Mouse (Mus musculus) ES-E14 (cell line): ENCODE data around the gene Urad. TPM values are rescaled to one million over a fixed set of nuclear protein-coding genes. Genes with fewer than 3 reads are reported as not detected.

Source experiments
- DNase-seq: peaks from one replicate; pipeline ENCODE4 v3.0.0-alpha.2; 2013; ENCODE audit warnings: low read depth, low spot score
- H3K27ac ChIP-seq: 2 replicates; pipeline ENCODE4 v1.5.1; 2012; ENCODE audit warnings: low read depth, mild to moderate bottlenecking, low read length, moderate library complexity, mixed read lengths; ENCODE audit not compliant: poor library complexity, insufficient read depth, severe bottlenecking
- H3K36me3 ChIP-seq: 2 replicates; pipeline ENCODE4 v1.6.1; 2012; ENCODE audit warnings: mild to moderate bottlenecking, low read length, moderate library complexity, mixed read lengths; ENCODE audit not compliant: control insufficient read depth, poor library complexity, insufficient read depth, severe bottlenecking
- H3K4me1 ChIP-seq, 2 experiments: fragments of 150-350 bp in 1 of 2; sonication (generic) in 1 of 2; 2 replicates each; pipeline ENCODE4 v1.6.1; 2012; ENCODE audit warnings: low read length in 2 of 2, mild to moderate bottlenecking in 1 of 2, mixed read lengths in 1 of 2; ENCODE audit not compliant: control insufficient read depth in 2 of 2, insufficient read depth in 2 of 2, poor library complexity in 1 of 2
- H3K4me3 ChIP-seq, 2 experiments: fragments of 150-350 bp in 1 of 2; sonication (generic) in 1 of 2; 2 replicates each; pipeline ENCODE4 v1.5.1; 2012; ENCODE audit warnings: low read length in 2 of 2, low read depth in 1 of 2, mild to moderate bottlenecking in 1 of 2, mixed read lengths in 1 of 2; ENCODE audit not compliant: insufficient read depth in 1 of 2, poor library complexity in 1 of 2, severe bottlenecking in 1 of 2
- H3K9ac ChIP-seq: 2 replicates; pipeline ENCODE4 v1.6.1; 2012; ENCODE audit warnings: low read depth, mild to moderate bottlenecking, low read length, mixed read lengths; ENCODE audit not compliant: poor library complexity, insufficient read depth, severe bottlenecking
- H3K9me3 ChIP-seq: fragments of 150-350 bp; sonication (generic); 2 replicates; pipeline ENCODE4 v1.6.1; 2012; ENCODE audit warnings: low read depth, mild to moderate bottlenecking, low read length; ENCODE audit not compliant: control insufficient read depth, insufficient read depth
- CHD2 ChIP-seq: IDR thresholded peaks from 2 replicates; pipeline ENCODE4 v1.6.1; 2014; ENCODE audit warnings: mild to moderate bottlenecking, low read depth, low read length, inconsistent platforms
- HCFC1 ChIP-seq: IDR thresholded peaks from 2 replicates; pipeline ENCODE4 v1.6.1; 2012; ENCODE audit warnings: low read length, inconsistent platforms, borderline replicate concordance; ENCODE audit not compliant: insufficient read depth
- MAFK ChIP-seq: IDR thresholded peaks from 2 replicates; pipeline ENCODE4 v1.6.1; 2014; ENCODE audit warnings: mild to moderate bottlenecking, low read depth, low read length, inconsistent platforms; ENCODE audit not compliant: insufficient read depth
- ZC3H11A ChIP-seq: IDR thresholded peaks from 2 replicates; pipeline ENCODE4 v1.6.1; 2012; ENCODE audit warnings: low read depth, mild to moderate bottlenecking, inconsistent platforms, low read length, borderline replicate concordance
- ZNF384 ChIP-seq: IDR thresholded peaks from 2 replicates; pipeline ENCODE4 v1.6.1; 2012; ENCODE audit warnings: low read depth, low read length, inconsistent platforms
- in situ Hi-C, 2 experiments: fragments of 600-800 bp; cut with MboI; formaldehyde crosslinking; loops; one replicate each; pipeline ENCODE4 v1.15.1; 2025; ENCODE audit warnings: low sequenced_read_pairs in 2 of 2, inconsistent platforms in 1 of 2; ENCODE audit not compliant: unreplicated experiment in 2 of 2
- total RNA-seq: library from RNA; depleted of rRNA; stranded (reverse); fragments of 300-350 nt; gene quantifications from 2 replicates; pipeline ENCODE4 v1.2.3, GENCODE M21; 2012

Gene Urad
- total RNA-seq, 1 experiment = not detected

DNA sequence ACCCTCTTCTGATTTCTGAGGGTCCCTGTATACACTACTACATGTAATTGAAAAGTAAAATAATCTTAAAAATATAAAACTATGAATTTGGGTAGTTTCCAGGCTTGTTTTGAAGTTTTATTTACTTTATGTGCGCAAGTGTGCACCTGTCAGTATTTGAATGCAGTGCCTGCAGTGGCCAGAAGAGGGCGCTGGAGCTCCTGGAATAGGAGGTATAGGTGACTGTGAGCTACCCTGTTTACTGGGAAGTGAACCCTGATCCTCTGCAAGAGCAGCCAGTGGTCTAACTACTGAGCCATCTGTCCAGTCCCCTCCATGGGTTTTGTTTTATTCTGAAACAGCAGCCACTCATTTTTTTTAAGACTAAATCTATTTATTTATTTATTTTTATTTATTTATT is 9.3 kb upstream of the Urad start:
- peak; percentile 77 for DNase-seq
- Histone ChIP-seq H3K4me3 (no peak overlapping the region), H3K27ac (no peak overlapping the region), H3K36me3 (no peaks in the 10 kb centered on the region), H3K4me1 (peaks cover 0 to 5% of the 10 kb centered on the region in 2 experiments; a peak in 1 of 4 replicates), H3K9ac (no peak overlapping the region), H3K9me3 (no peaks in the 10 kb centered on the region)
- in situ Hi-C loops = no loop called here
- TF ChIP-seq HCFC1 = no peak
- 0 out of 2 replicates have a peak, but pooled peaks have one; percentile 50 for TF ChIP-seq ZC3H11A

DNA sequence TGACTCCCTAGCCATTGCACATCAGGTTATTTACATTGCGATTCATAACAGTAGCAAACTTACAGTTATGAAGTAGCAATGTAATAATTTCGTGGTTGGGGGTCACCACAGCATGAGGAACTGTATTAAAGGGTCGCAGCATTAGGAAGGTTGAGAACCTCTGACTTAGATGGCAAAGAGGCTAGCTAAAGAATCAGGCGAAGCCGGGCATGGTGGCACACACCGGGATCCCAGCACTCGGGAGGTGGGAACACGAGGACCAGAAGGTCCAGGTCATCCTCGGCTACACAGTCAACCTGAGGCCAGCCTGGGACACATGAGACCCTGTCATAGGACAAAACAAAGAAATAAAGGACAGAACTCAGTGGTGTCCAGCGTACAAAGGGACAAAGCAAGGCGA is 7.7 kb upstream of the Urad start:
- H3K9me3 ChIP-seq = no peaks in the 10 kb centered on the region
- no peak overlapping the region for H3K4me3 ChIP-seq
- H3K4me1 ChIP-seq = peaks cover 0 to 5% of the 10 kb centered on the region in 2 experiments; a peak in 1 of 4 replicates
- no peak for DNase-seq
- H3K9ac ChIP-seq = no peak overlapping the region
- TF ChIP-seq ZC3H11A (no peak), HCFC1 (no peak), CHD2 (no peak), MAFK (no peak), ZNF384 (no peak)
- no peaks in the 10 kb centered on the region for H3K36me3 ChIP-seq
- in situ Hi-C loops = loop anchor here in 1 of 2 experiments (10.0 kb wide), 1 partner anchor 625 kb away; no protein-coding TSS in a partner anchor
- no peak overlapping the region for H3K27ac ChIP-seq

DNA sequence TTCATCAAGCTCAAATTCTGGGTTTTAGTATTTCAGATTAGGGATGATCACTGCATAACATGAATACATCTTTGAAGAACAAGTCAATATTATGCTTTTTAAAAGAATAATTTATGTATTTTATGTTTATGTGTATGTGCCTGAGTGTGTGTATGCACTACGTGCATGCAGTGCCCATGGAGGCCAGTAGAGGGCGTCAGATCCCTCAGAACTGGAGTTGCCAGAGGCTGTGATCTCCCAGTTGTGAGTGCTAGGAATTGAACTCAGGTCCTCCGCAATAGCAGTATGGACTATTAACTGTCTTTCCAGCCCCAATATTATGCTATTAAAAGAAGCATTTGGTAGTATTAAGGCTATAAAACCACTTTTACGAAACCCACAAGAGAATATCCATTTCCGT is 5.4 kb upstream of the Urad start:
- no peaks in the 10 kb centered on the region for H3K36me3 ChIP-seq
- in situ Hi-C loops = loop anchor here in 1 of 2 experiments (10.0 kb wide), 1 partner anchor 623 kb away; no protein-coding TSS in a partner anchor
- H3K9me3 ChIP-seq = no peaks in the 10 kb centered on the region
- no peak for TF ChIP-seq CHD2
- TF ChIP-seq ZNF384 = no peak
- TF ChIP-seq HCFC1 = no peak
- peaks cover 0 to 2% of the 10 kb centered on the region in 2 experiments; a peak in 1 of 4 replicates for H3K4me1 ChIP-seq
- no peak overlapping the region for H3K27ac ChIP-seq
- H3K9ac ChIP-seq = no peak overlapping the region
- no peak for DNase-seq
- no peak overlapping the region for H3K4me3 ChIP-seq

DNA sequence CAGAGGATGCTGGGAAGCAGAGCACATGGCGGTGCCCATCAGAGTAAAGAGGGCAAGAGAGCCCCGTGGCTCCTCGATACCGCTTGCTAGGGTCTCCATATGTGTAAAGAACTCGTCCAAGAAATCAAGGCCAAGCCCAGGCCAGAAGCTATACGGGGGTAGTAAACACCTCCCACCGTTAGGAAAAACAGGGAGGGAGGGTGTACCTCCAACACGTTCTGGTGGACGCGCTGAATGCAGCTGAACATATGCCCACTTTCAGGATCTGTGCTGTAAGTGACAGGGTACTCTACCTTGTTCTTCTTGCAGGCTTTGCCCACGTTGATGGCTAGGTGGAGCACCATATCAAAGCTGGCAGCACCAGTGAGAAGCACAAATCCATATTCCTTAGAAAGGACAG is 3.7 kb upstream of the Urad start:
- in situ Hi-C loops = loop anchor here in 1 of 2 experiments (10.0 kb wide), 1 partner anchor 621 kb away; no protein-coding TSS in a partner anchor
- Histone ChIP-seq H3K9ac (no peak overlapping the region), H3K36me3 (no peaks in the 10 kb centered on the region), H3K4me1 (no peaks in the 10 kb centered on the region), H3K4me3 (no peak overlapping the region), H3K27ac (no peak overlapping the region), H3K9me3 (no peaks in the 10 kb centered on the region)
- TF ChIP-seq CHD2 = no peak
- TF ChIP-seq HCFC1 = no peak
- no peak for TF ChIP-seq ZC3H11A
- TF ChIP-seq MAFK = no peak
- TF ChIP-seq ZNF384 = no peak
- DNase-seq = no peak

DNA sequence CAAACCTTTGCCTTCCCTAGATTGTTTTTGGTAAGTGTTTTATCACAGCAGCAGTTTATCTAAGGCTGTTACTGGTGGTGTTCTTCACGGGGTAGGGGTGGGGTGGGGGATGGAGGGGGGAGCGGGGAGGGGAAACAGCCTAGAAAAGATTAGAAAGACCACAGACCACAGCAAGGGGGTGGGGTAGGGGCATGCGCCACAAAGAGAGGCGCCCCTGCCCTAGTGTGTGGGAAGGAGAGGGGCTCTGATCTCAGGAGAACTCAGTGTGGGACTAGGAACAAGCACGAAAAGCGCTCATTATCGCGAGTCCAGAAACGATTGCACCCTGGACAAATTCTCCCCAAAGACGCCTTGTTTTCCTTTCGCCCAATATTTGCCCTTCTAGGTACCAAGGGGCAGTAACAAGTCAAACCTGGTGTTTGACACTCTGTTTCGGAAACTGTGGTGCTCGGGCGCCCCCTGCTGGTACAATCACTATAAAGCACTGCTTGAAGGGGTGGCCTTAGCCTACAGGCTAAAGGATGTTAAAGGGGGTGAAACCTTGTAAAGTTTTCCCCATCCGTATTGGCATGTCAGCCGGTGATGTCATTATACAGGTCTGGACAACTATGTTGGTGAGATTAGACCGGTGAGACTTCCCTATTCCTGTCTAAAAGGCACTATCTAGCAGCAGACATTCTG is 1.1 kb upstream of the Urad start:
- H3K27ac ChIP-seq = no peak overlapping the region
- H3K4me3 ChIP-seq = no peak overlapping the region
- H3K9me3 ChIP-seq = no peaks in the 10 kb centered on the region
- TF ChIP-seq ZNF384 (no peak), HCFC1 (no peak), MAFK (no peak)
- in situ Hi-C loops = loop anchor here in 1 of 2 experiments (10.0 kb wide), 1 partner anchor 619 kb away; no protein-coding TSS in a partner anchor
- H3K9ac ChIP-seq = no peak overlapping the region
- no peaks in the 10 kb centered on the region for H3K36me3 ChIP-seq
- no peaks in the 10 kb centered on the region for H3K4me1 ChIP-seq
- DNase-seq = no peak
